Mouse (Mus musculus) layer of hippocampus, postnatal 36 days (tissue): ENCODE measurements around the gene Fsd1. TPM values are rescaled to one million over a fixed set of nuclear protein-coding genes. Genes with fewer than 3 reads are reported as not detected.

Experiments
- DNase-seq, 2 experiments: peaks; one replicate each; pipeline ENCODE4 v3.0.0; 2022
- total RNA-seq, 2 experiments: library from RNA; stranded (reverse); gene quantifications; 2 replicates each; pipeline ENCODE4 v1.2.3; 2021

Fsd1 gene
- total RNA-seq, 2 experiments from 2014 or later: 70.1 to 75.8 TPM

DNA sequence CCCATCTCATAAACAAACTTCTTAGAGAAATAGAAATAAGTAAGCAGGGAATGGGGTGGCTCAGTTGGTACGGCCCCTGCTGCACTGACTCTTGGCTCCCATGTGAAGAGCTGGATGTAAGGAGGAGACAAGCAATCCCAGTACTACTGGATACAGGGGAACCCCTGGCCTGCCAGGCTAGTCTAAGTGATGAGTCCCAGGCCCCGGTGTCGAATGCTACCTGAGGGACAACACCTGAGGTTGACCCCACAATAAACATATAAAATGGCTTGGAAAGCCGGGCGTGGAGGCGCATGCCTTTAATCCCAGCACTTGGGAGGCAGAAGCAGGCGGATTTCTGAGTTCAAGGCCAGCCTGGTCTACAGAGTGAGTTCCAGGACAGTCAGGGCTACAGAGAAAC lies 45.1 kb downstream of the Fsd1 start:
- no peak for DNase-seq

- DNase-seq: no peak
Measured at GRCm38 (mm10) chr17:56032127-56032733, 45.9 kb downstream of the Fsd1 start.

DNA sequence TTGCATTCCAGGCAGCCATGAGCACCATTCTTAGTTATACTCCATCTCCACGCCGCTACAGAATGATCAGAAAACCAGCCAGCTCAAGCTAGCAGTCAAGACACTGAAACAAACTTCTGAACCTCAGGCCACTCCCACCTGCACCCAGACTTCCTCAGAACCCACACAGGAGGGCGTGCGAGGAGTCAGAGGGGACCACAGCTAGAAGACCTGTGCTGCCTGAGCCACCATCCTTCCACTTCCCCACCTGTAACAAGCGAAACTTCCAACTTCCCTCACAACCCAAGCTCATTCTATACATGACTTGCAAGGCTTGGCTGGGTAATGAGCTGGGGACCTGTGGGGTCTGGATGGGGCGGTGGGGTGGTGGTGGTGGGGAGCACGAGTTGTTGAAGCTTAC lies 46.5 kb downstream of the Fsd1 start:
- no peak for DNase-seq

DNA sequence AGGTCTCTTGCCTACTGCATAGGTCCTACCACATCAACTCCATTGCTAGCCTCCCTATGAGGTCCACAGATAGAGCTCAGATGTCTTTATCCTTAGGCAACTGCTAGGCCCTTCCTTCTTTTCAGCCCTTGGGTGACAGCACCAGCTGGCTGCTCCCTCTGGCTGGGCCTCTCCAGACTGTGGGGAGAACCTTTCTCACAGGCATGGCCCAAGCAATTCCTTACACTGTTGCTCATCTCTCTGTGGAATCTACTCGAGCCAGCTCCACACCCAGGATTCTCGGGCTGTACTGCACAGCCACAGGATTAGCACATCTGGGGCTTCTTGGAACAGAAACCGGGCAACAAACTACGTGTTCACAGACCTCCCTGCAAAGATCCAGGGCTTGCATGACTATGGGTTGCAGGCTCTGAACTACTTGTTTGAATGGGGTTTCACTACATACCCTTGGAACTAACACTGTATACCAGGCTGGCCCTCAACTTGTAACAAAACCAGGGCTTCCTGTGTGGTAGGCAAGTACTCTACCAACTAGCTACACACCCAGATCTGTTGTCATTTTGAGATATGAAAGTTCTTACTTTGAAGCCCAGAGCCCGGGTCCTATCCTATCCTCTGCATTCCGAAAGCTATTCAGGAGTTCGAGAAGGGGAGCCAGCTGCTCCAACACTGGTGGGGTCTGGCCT lies 47.9 kb downstream of the Fsd1 start:
- DNase-seq: no peak

- DNase-seq: no peak
Measured at GRCm38 (mm10) chr17:56034726-56035100, 48.4 kb downstream of the Fsd1 start.

DNA sequence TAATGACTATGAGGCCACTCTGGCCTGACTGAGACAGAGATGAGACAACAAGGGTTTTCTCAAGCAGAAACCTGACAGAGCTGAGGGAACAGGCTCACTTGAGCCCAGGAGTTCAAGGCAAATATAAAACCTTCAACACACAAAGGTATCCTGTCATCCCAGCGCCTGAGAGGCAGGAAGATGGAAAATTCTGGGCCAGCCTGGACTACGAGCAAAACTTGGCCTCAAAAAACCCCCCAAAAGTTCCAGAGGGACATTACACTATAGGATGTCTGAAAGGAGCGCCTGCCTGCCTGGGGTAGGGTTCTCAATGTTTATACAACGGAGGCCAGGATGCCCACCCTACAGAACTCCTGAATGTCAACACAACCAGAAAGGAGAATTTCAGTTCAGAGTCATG lies 48.9 kb downstream of the Fsd1 start:
- no peak for DNase-seq

GRCm38 (mm10) chr17:56036176-56036900 lies 50.0 kb downstream of the Fsd1 start, which contains the start of gene Sh3gl1:
Gene Sh3gl1, minus strand, starts transcription at chr17:56036635.
- DNase-seq: peak; percentile 100

DNA sequence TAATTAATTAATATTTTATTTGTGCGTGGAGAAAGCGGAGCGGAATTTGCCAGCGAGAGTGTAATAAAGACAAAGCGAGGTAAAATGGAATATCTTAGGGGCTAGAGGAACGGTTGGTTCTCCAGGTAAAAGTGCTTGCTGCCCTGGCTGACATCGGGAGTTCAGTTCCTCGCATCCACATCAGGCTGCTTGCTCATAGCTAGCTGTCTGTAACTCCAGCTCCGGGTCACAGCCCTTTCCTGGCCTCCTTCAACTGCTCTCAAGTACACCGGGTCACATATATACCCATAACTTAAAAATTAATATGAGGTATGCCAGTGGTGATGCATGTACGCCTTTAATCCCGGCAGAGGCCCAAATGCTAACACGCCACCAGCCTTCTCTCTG lies 50.6 kb downstream of the Fsd1 start:
- no peak for DNase-seq

DNA sequence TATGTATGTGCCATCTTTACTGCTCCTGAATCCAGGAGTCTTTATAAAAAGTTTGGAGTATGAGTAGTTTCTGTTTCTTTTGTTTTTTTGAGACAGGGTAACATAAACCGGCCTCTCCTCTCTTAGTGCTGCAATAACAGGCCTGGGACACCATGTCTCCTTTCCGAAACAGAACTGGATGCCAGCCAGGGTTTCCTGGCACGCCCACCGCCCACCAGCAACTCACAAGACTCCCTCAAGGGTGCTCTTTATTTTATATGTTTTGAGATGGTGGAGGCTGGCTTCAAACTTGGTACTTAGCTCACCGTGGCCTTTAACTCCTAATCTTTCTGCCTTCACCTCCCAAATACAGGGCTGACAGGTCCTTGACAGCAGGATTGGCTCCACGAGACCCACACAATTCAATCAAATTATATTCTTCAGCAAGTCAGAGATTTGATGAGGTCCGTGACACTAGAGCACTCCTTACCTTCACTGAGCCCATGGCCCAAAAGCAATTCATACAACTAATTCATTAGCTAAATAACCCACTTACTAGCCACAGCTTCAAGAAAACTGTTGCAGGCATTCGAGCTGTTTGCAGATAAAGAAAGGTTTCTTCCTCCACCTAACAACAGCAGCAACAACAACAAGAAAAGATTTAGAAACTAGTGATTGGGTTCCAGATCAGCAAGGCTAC lies 52.4 kb downstream of the Fsd1 start:
- DNase-seq: no peak

DNA sequence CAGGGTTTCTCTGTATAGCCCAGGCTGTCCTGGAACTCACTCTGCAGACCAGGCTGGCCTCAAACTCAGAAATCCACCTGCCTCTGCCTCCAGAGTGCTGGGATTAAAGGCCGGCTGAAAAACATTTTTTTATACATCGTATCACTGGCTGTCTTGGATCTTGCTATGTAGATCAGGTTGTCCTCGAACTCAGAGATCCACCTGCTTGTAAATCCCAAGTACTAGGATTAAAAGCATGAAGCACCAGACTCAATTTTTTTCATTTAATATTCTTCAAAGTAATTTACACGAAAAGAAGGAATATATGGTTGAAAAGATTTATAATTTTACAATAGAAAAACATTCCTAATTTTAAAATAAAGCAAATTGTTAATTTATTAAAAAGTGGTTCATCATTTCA lies 53.0 kb downstream of the Fsd1 start:
- DNase-seq: no peak

DNA sequence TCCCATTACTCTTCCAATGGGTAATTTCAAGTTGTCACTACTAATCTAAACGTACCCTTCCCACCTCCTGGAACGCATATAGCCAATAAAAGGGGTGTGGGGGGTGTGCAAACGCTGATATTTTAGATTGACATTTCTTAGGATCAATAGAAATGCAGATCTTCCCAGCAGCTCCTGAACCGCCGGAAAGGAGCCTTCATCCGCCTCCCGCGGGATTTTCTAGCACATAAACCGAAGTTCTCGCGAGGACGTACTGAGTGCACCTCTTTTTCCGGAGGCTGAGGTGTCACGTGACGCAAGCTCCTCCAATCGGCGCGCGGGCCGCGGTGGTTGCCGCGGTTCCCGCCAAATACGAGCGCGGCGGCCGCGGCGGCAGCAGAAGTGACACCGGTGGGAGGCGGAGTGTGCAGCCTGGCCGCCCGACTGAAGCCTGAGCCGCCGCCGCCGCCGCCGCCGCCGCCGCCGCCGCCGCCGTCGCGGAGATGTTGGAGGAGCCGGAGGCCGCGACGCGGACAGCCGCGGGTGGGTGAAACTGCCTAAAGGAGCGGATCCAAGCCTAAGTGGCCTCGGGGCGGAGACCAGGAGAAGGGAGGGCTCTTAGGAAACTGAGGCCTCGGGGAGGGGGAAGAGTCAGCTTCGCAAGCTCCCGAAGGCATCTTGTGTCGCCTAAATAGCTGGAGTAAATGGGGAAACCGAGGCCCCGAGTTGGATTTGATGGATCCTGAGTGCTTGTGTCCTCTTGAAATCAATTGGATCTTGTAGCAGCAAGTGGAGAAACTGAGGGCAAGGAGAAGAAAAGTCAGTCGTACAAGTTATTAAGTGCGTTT lies 53.9 kb downstream of the Fsd1 start, which contains the start of gene Chaf1a:
Chaf1a (plus strand) TSS at position 410 of the 827 bp plus-strand sequence.
- peak; percentile 93 to 95 for DNase-seq

GRCm38 (mm10) chr17:56040857-56041163 lies 54.5 kb downstream of the Fsd1 start:
- no peak for DNase-seq

Other genes starting within 250 kb of the Fsd1 start
- gene Adgre4, start 236.5 kb upstream of the Fsd1 start, total RNA-seq: under 1 TPM in 1 of 2 experiments, not detected in 1; 0.18 TPM
- 1 to 10 TPM; 6.0 to 6.5 TPM for gene Zfp119a, start 107.6 kb upstream of the Fsd1 start, total RNA-seq
- gene Zfp959, start 94.4 kb upstream of the Fsd1 start, total RNA-seq: 1 to 10 TPM; 8.7 to 9.3 TPM
- gene Zfp119b, start 37.0 kb upstream of the Fsd1 start, total RNA-seq: 1 to 10 TPM; 3.4 to 5.4 TPM
- 1 to 10 TPM; 1.1 to 1.2 TPM for gene Ebi3, start 33.9 kb upstream of the Fsd1 start, total RNA-seq
- 10 to 100 TPM; 17.4 to 20.5 TPM for gene Yju2, start 27.4 kb upstream of the Fsd1 start, total RNA-seq
- gene Shd, start 16.0 kb upstream of the Fsd1 start, total RNA-seq: 10 to 100 TPM; 24.4 to 26.8 TPM
- gene Stap2, start 19.1 kb downstream of the Fsd1 start, total RNA-seq: 1 to 10 TPM; 2.1 TPM
- 100 to 1,000 TPM in 1 of 2 experiments, 10 to 100 TPM in 1; 95.5 to 102 TPM for gene Mpnd, start 19.2 kb downstream of the Fsd1 start, total RNA-seq
- gene Sh3gl1, start 50.1 kb downstream of the Fsd1 start, total RNA-seq: 10 to 100 TPM; 61.5 to 69.6 TPM
- gene Chaf1a, start 53.9 kb downstream of the Fsd1 start, total RNA-seq: 1 to 10 TPM; 2.5 to 3.6 TPM
- gene Ubxn6, start 88.5 kb downstream of the Fsd1 start, total RNA-seq: 10 to 100 TPM; 84.6 to 87.3 TPM
- 100 to 1,000 TPM; 115 to 121 TPM for gene Hdgfl2, start 93.1 kb downstream of the Fsd1 start, total RNA-seq
- gene Plin4, start 123.3 kb downstream of the Fsd1 start, total RNA-seq: 1 to 10 TPM; 1.4 to 6.8 TPM
- gene Plin5, start 131.1 kb downstream of the Fsd1 start, total RNA-seq: under 1 TPM; 0.40 to 0.63 TPM
- 1 to 10 TPM in 1 of 2 experiments, under 1 TPM in 1; 0.40 to 1.7 TPM for gene Lrg1, start 135.5 kb downstream of the Fsd1 start, total RNA-seq
- gene Sema6b, start 153.8 kb downstream of the Fsd1 start, total RNA-seq: 100 to 1,000 TPM; 129 to 138 TPM
- gene Tnfaip8l1, start 176.0 kb downstream of the Fsd1 start, total RNA-seq: 1 to 10 TPM; 5.3 to 7.3 TPM
- 10 to 100 TPM; 40.9 to 44.0 TPM for gene Mydgf, start 197.4 kb downstream of the Fsd1 start, total RNA-seq
- 10 to 100 TPM; 68.2 to 70.9 TPM for gene Dpp9, start 232.4 kb downstream of the Fsd1 start, total RNA-seq